Mouse (Mus musculus) CD4-positive, CD25-positive, alpha-beta regulatory T cell, adult 2 months (primary cell): ENCODE data around the gene Tldc2.

ENCODE experiments used
- DNase-seq: peaks from one replicate; pipeline ENCODE4 v3.0.0-alpha.2; 2012; ENCODE audit warnings: low read depth, low spot score

Gene Tldc2

GRCm38 (mm10) chr2:157078059-157078792 is 8.6 kb upstream of the Tldc2 start:
- DNase-seq = no peak

GRCm38 (mm10) chr2:157078793-157079700 is 7.8 kb upstream of the Tldc2 start, which contains the start of gene Soga1:
Gene Soga1 (minus strand): TSS chr2:157079254.
- peak; percentile 30 for DNase-seq

DNA sequence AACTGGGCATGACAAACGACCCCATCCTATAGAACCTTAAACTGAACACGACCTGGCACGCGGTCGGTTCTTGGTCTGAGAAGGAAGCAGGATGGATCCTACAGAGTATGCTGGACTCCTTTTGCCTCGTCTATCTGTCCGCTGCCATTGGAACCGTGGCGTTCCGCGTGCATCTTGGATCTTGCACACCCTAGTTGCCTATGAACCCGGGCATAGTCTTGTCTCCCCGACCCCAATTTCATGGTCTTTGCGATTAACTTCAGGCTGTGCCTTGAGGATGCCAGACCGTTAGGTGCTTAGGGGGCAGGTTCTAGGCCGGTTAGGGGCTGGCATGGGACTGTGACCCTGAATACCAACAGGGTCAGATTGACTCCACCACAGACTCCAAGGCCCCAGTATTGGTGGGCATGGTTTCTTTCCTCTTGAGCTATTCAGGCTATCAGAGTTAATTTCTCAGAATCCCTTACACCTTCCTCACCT is 7.1 kb upstream of the Tldc2 start:
- no peak for DNase-seq

GRCm38 (mm10) chr2:157081331-157081730 is 5.5 kb upstream of the Tldc2 start:
- DNase-seq = no peak

GRCm38 (mm10) chr2:157081960-157082359 is 4.9 kb upstream of the Tldc2 start:
- no peak for DNase-seq

DNA sequence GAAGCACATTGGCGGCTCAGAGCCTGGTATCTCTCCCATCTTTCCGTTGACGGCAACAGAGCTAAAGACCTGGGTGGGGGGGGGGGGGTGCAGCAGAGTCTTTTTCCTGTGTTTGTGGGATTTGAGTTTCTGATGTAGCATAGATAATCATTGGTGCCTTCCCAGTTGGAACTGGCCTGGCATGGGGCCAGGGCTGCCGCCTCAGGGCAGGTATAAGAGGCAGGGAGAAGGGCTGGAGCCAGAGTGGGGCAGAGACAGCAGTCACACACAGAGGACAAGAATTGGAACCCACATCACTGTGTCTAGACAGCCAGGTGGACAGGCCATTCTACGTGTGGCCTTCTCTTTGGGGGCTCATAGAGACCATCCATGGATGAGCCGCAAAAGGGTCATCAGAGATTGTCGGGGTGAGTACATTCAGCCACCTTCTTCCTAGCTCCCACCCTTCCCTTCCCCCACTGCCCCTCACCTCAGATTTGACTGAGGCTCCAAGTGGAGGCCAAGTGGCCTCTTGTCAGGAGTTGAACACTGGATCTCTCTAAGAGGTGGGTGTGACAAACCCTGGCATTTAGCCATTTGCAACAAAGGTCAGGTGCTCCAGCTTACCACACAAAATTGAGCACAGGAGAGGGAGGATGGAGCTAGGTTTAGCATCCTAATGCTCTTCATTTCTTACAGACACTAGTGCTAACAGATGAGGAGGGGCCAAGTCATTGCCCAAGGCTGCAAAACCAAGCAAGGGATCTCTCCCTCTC is 1.8 kb upstream of the Tldc2 start:
- DNase-seq = no peak

DNA sequence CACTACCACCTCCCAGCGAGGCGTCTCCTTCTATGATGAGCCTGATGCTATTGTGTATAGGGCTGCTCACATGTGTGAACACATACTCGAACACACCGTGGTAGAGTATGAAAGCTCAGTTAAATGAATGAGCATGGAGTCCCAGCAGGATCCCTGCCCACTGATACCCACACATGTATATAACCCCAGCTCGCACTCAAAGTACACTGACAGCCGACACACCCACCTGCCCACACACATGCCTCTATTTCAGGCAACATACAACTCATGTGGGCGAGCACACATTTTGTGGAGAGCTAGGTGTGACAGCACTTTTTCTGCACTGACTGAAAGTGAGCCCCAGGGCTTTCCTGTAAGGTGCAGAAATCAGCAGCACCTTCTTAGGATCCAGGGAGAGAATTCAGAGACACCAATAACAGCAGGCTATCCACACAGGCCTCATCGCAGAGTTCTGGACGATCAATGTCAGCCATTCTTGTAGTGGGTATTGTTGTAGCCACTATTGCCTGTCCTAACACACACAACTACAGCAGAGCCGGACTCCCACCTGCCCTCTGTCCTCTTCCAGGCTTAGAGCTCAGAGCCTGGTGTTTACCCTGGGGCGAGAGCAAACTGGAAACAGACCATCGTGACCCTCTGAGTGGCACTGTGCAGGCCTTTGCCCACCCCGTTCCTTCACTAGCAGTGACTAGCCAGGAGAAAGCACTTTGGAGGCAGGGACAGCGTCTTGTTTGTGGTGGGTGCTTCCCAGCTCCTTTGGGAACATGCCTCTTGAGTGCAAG is 872 bp downstream of the Tldc2 start:
- no peak for DNase-seq

GRCm38 (mm10) chr2:157092024-157092423 is 5.2 kb downstream of the Tldc2 start:
- no peak for DNase-seq

GRCm38 (mm10) chr2:157095005-157095755 is 8.3 kb downstream of the Tldc2 start:
- peak; percentile 58 for DNase-seq

DNA sequence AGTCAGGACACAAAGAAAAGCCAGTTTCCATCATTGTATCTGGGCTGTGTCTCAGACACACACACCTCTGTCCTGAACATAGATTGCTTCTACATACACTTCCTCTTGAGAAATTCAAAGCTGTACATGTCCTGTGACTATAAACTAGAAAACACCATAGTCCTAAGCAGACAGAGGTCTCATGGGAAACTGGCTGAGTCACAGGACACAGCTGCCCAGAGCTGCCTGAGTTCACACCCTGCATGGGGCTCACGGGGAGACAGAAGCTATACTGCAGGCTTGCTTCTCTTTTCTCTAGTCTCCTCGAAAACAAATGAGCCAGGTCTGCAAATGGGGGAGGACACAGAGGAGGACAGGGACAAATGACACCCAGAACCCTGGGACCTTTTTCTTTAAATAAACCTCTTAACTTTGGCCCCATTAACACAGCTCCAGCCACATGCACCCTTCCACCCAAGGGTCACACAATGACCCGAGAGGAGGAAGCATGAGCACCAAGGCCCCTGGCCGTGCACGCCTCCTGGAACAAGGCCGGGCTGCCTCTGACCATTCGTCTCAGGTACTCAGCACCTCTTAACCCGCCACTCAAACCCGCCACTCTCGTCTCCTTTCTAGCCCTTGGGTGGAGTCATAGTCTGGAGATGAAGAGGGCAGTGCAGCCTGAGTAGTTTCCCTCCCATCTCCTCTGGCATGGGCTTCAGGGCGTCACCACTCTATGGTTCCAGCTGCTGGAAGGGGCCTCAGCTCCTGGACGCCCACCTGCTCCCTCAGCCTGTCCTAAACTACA is 12.9 kb downstream of the Tldc2 start:
- DNase-seq = no peak

GRCm38 (mm10) chr2:157100319-157100605 is 13.4 kb downstream of the Tldc2 start:
- DNase-seq = no peak

- no peak for DNase-seq
Measured at GRCm38 (mm10) chr2:157101650-157102049, 14.8 kb downstream of the Tldc2 start.

- DNase-seq = no peak
Measured at GRCm38 (mm10) chr2:157102256-157102655, 15.4 kb downstream of the Tldc2 start.

DNA sequence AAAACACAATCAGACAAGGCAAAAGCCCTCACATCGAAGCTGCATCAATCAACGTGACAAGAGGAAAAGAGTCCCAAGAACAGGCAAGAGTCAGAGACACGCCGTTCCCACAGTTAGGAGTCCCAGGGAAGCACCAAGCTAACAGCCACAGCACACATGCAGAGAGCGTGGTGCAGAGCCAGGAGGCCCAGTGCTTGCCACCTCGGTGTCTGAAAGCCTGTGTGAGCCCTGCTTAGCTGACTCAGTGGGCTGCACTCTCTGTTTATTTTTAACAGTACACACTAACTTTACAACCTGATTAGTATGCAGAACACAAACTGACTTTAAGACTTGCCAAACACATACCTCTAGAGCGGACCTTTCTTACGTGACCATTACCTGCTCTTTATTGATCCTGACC is 17.6 kb downstream of the Tldc2 start:
- DNase-seq = no peak

DNA sequence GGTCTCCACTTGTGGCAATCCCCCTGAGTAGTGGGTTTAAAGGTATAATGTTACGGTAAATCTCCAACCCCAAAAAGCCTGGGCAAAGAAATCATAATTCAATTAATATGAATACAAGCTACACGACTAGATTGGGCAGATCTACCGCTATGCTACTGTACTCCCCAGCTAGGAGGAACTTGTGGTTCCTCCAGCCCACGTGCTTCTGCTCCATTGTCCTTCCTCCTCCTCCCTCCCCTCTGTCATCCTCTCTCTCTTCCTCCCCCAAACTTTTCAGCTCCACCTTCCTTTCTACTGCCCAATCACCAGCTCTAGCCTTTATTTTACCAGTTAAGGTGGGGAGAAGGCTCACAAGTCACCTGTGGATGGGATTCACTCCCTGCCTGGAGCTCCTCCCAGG is 21.4 kb downstream of the Tldc2 start:
- no peak for DNase-seq

DNA sequence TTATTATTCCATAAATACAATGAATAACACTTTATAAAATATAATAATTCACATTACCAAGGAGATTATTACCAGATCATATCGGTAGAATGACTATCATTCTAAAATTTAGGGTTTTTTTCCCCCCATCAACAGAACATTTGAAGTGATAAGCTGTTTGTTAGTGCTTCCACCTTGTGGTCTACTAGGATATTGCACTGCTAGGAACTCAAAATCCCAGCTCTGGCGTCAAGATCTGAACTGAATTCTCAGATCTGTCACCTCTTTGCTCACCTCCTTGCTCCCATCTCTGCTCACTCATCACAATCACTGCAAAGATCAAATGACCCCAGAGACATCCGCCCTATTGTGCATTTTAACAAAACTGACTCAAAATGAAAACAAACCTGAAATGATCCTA is 30.1 kb downstream of the Tldc2 start:
- DNase-seq = peak; percentile 81

DNA sequence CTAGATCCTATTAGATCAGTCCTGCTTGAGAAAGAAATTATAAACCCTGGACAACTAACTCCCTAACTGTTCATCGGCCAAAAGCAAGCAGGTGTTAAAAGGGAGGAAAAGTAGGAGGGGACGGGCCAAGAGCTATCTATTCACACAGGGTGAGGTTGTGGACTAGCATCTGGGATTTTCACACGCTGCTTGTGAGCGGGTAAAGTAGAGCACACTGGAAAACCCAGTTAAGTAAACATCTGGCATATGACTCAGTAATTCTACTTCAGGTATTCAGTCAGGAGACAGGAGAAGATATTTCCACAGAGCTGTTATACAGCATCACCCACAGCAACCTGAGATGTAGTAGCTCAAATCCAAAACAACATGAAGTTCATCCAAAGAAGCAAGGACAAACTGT is 31.7 kb downstream of the Tldc2 start:
- DNase-seq = no peak

GRCm38 (mm10) chr2:157119075-157119474 is 32.2 kb downstream of the Tldc2 start:
- peak; percentile 83 for DNase-seq

DNA sequence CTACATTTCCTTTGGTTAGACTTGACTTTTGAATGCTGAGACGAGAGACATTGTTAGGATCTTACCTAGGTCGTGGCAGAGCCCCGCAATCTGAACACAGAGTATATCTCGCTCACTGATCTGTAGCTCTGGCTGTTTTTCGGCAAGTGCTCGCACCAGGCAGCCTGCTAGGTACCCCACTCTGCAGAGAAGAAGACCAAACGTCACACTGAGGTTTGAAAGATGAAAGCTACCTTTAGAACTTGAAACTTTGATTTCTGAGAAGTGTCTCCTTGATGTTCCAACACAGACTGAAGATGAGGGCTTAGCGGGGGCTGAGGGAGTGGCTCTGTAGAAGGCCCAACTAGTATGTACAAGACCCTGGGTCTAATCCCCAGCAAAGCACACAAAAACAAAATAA is 34.9 kb downstream of the Tldc2 start:
- peak; percentile 83 for DNase-seq

- no peak for DNase-seq
Measured at GRCm38 (mm10) chr2:157125246-157125645, 38.4 kb downstream of the Tldc2 start.
